Mouse (Mus musculus): ENCODE measurements around the gene Fcgr1. TPM values are rescaled to one million over a fixed set of nuclear protein-coding genes. Genes with fewer than 3 reads are reported as not detected.
"Not testable (repeated sequence)": the region's sequence is repeated elsewhere in the genome, so short reads cannot be mapped to it uniquely, and the experiment has no call there.

Gene Fcgr1
- total RNA-seq, 2 experiments from 2014 or later: 4.6 TPM; not detected in 1

GRCm38 (mm10) chr3:96254683-96255355 is 39.0 kb downstream of the Fcgr1 start:
- no peak for ATAC-seq (replicated peaks; ENCODE audit: poor library complexity, severe bottlenecking)

- ATAC-seq (replicated peaks; ENCODE audit: poor library complexity, severe bottlenecking): peak; percentile 83
Measured at GRCm38 (mm10) chr3:96251787-96252186, 42.0 kb downstream of the Fcgr1 start.

- ATAC-seq (replicated peaks; ENCODE audit: poor library complexity, severe bottlenecking): no peak
Measured at GRCm38 (mm10) chr3:96250890-96251289, 42.9 kb downstream of the Fcgr1 start.

GRCm38 (mm10) chr3:96249034-96249345 is 44.8 kb downstream of the Fcgr1 start:
- no peak for ATAC-seq (replicated peaks; ENCODE audit: poor library complexity, severe bottlenecking)

GRCm38 (mm10) chr3:96248141-96249033 is 45.4 kb downstream of the Fcgr1 start:
- ATAC-seq (replicated peaks; ENCODE audit: poor library complexity, severe bottlenecking): no peak

- ATAC-seq (replicated peaks; ENCODE audit: poor library complexity, severe bottlenecking): no peak
Measured at GRCm38 (mm10) chr3:96247356-96248140, 46.2 kb downstream of the Fcgr1 start.

GRCm38 (mm10) chr3:96246427-96246856 is 47.3 kb downstream of the Fcgr1 start, which contains the start of gene Hist2h3c1:
Gene Hist2h3c1, plus strand, starts transcription at chr3:96246685.
- peak; percentile 61 for ATAC-seq (replicated peaks; ENCODE audit: poor library complexity, severe bottlenecking)

- ATAC-seq (replicated peaks; ENCODE audit: poor library complexity, severe bottlenecking): not testable (repeated sequence)
Measured at GRCm38 (mm10) chr3:96246018-96246417, 47.8 kb downstream of the Fcgr1 start.

GRCm38 (mm10) chr3:96245003-96245886 is 48.5 kb downstream of the Fcgr1 start, which contains the start of gene Hist2h2aa1:
Gene Hist2h2aa1, plus strand, starts transcription at chr3:96245497.
- ATAC-seq (replicated peaks; ENCODE audit: poor library complexity, severe bottlenecking): peak; percentile 61

GRCm38 (mm10) chr3:96243921-96244572 is 49.7 kb downstream of the Fcgr1 start:
- ATAC-seq (replicated peaks; ENCODE audit: poor library complexity, severe bottlenecking): no peak

- no peak for ATAC-seq (replicated peaks; ENCODE audit: poor library complexity, severe bottlenecking)
Measured at GRCm38 (mm10) chr3:96240799-96241197, 53.0 kb downstream of the Fcgr1 start.

- ATAC-seq (replicated peaks; ENCODE audit: poor library complexity, severe bottlenecking): peak; percentile 55
Measured at GRCm38 (mm10) chr3:96239949-96240798, 53.6 kb downstream of the Fcgr1 start, which contains the start of gene Hist2h2aa2. Gene Hist2h2aa2, minus strand, starts transcription at chr3:96240276.

GRCm38 (mm10) chr3:96238954-96239793 is 54.6 kb downstream of the Fcgr1 start, which contains the start of gene Hist2h3c2:
Gene Hist2h3c2, minus strand, starts transcription at chr3:96239127.
- peak; percentile 62 for ATAC-seq (replicated peaks; ENCODE audit: poor library complexity, severe bottlenecking)

GRCm38 (mm10) chr3:96237904-96238511 is 55.8 kb downstream of the Fcgr1 start:
- no peak for ATAC-seq (replicated peaks; ENCODE audit: poor library complexity, severe bottlenecking)

- ATAC-seq (replicated peaks; ENCODE audit: poor library complexity, severe bottlenecking): no peak
Measured at GRCm38 (mm10) chr3:96237335-96237903, 56.4 kb downstream of the Fcgr1 start.

GRCm38 (mm10) chr3:96236834-96237334 is 56.9 kb downstream of the Fcgr1 start:
- no peak for ATAC-seq (replicated peaks; ENCODE audit: poor library complexity, severe bottlenecking)
